Comparison of ENCODE assay signal across 26 mouse cellular contexts in the genomic region with DNA sequence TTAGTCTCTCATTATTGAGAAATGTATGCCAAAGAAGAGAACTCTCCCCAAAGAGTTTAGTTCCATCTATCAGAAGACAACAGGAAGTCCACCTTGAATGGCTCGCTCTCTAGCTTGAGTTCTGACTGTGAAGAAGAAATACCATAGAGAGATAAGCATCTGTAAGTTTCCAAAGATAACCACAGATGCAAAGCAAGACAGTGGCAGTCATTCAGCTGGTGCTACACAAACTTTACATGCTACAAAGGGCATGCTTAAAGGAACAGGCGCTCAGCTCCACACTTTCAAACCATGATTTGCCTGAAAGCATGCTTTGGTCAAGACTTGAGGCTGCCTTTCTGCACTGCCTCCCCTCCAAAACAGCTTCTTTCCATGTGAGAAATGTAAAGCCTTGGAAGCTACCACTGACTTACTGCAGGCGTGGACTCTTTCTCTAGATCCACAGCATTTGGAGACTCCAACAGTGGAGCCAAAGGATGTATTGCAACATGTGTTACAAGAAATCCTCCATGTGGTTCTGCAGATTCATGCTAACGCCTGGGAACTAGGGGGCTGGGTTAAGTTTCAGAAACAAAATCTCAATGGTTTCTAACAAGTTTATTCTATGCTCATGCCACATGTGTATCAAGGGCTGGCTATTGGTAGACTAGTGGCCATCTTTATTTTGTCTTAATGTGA.
DNase-seq lines count a peak whose midpoint lies in the region; ATAC-seq and TF ChIP-seq lines count a peak whose summit lies in the region.
"Had no signal": no experiment of that assay in that cellular context is flagged by ENCODE, and none has a peak within 500 bp of the region (broad histone marks: within the 10 kb centered on the region; RNA-seq: fewer than 3 reads in every experiment).

No protein-coding gene starts in this region.

- no peaks in the 10 kb centered on the region for H3K9me3 ChIP-seq in limb, embryonic 12.5 days
- H3K9me3 ChIP-seq in limb, embryonic 10.5 days (replicated peaks), result no peaks in the 10 kb centered on the region
- H3K9me3 ChIP-seq in G1E (replicated peaks), result no peaks in the 10 kb centered on the region
- H3K9me3 ChIP-seq: forebrain, embryonic 13.5 days; heart, embryonic 12.5 days; hindbrain, embryonic 12.5 days; megakaryocyte, embryonic 14.5 days had no signal

- H3K27me3 ChIP-seq in limb, embryonic 12.5 days, result no peaks in the 10 kb centered on the region
- no peaks in the 10 kb centered on the region for H3K27me3 ChIP-seq in limb, embryonic 10.5 days (ENCODE audit: low read depth, poor library complexity, severe bottlenecking)
- H3K27me3 ChIP-seq in G1E (ENCODE audit: insufficient read depth, low read length), result no peaks in the 10 kb centered on the region
- H3K27me3 ChIP-seq: forebrain, embryonic 13.5 days; heart, embryonic 12.5 days; hindbrain, embryonic 12.5 days; megakaryocyte, embryonic 14.5 days; Patski had no signal

- H3K36me3 ChIP-seq in limb, embryonic 12.5 days, result no peaks in the 10 kb centered on the region
- H3K36me3 ChIP-seq in limb, embryonic 10.5 days, result no peaks in the 10 kb centered on the region
- H3K36me3 ChIP-seq in G1E (replicated peaks), result no peaks in the 10 kb centered on the region
- H3K36me3 ChIP-seq: heart, embryonic 12.5 days; hindbrain, embryonic 12.5 days had no signal

- 84% methylated on average over 4 of the region's 4 CpGs for WGBS in limb, embryonic 12.5 days
- WGBS in limb, embryonic 10.5 days, result 87% methylated on average over 4 of the region's 4 CpGs

- no peak for ATAC-seq in limb, embryonic 12.5 days (ENCODE audit: insufficient number of reproducible peaks, insufficient read depth, low FRiP score, low TSS enrichment, low read depth)
- peak; percentile 46; the same call in 1 of the 2 replicates for ATAC-seq in G1E (ENCODE audit: extremely low read depth, insufficient number of reproducible peaks, low FRiP score, poor library complexity, severe bottlenecking)
- ATAC-seq: forebrain, embryonic 13.5 days; Patski had no signal

- TF ChIP-seq CTCF in G1E (IDR thresholded peaks at IDR 0.05; ENCODE audit: low read depth, low read length), result no peak

- 0 out of 2 replicates have a peak overlapping the region, but pooled peaks have one; percentile 17 for H3K27ac ChIP-seq in limb, embryonic 12.5 days
- no peak overlapping the region for H3K27ac ChIP-seq in limb, embryonic 10.5 days
- H3K27ac ChIP-seq: forebrain, embryonic 13.5 days; hindbrain, embryonic 12.5 days had no signal

- H3K9ac ChIP-seq in limb, embryonic 12.5 days (replicated peaks), result no peak overlapping the region
- H3K9ac ChIP-seq: forebrain, embryonic 13.5 days; heart, embryonic 12.5 days; hindbrain, embryonic 12.5 days had no signal

- 0 out of 2 replicates have a peak, but pooled peaks cover 3% of the 10 kb centered on the region for H3K4me1 ChIP-seq in limb, embryonic 12.5 days (replicated peaks)
- no peaks in the 10 kb centered on the region for H3K4me1 ChIP-seq in limb, embryonic 10.5 days
- peaks cover 5% of the 10 kb centered on the region; the same call in 1 of the 2 replicates for H3K4me1 ChIP-seq in G1E (ENCODE audit: insufficient read depth, low read depth, low read length)

- H3K4me2 ChIP-seq in limb, embryonic 12.5 days, result no peak overlapping the region
- H3K4me2 ChIP-seq: forebrain, embryonic 13.5 days; heart, embryonic 12.5 days; hindbrain, embryonic 12.5 days; liver, embryonic 11.5 days had no signal

- no peak for DNase-seq in limb, embryonic 10.5 days (ENCODE audit: low spot score)
- DNase-seq in 416B (ENCODE audit: low read depth) (peak; percentile 43), G1E (ENCODE audit: low spot score) (no peak)
- DNase-seq in induced T-regulatory cell, adult 2 months (ENCODE audit: low read depth), result peak; percentile 56
- DNase-seq in thymus, adult 18-20 months, result no peak
- DNase-seq in urinary bladder, postnatal 14 days (ENCODE audit: low spot score), result no peak
- DNase-seq in adrenal gland, postnatal 4 days (ENCODE audit: low spot score in 2 of 2), result no peak
- DNase-seq: adrenal gland, postnatal 14 days; cerebellum, adult 11 months; cerebellum, postnatal 14 days; gastrocnemius, postnatal 36 days; heart, postnatal 14 days; kidney, adult 9 months; kidney, postnatal 25 days; left cerebral cortex, postnatal 4 days; lung, adult 18-20 months; midbrain, embryonic 14.5 days; right cerebral cortex, postnatal 14 days had no signal

- no peak overlapping the region for H3K4me3 ChIP-seq in limb, embryonic 12.5 days (replicated peaks)
- H3K4me3 ChIP-seq in limb, embryonic 10.5 days, result no peak overlapping the region
- H3K4me3 ChIP-seq in G1E (ENCODE audit: low read depth, low read length), result no peak overlapping the region
- H3K4me3 ChIP-seq: erythroblast, embryonic 14.5 days; forebrain, embryonic 13.5 days; heart, embryonic 12.5 days; hindbrain, embryonic 12.5 days; megakaryocyte, embryonic 14.5 days had no signal

Comparison
In these comparisons a context has a peak if more than half of its experiments do, and no peak if none do; other contexts are left out.
1. DNase-seq: peak in 416B (single experiment) and induced T-regulatory cell, adult 2 months (single experiment); none in limb, embryonic 10.5 days (single experiment), G1E (single experiment), thymus, adult 18-20 months (0 of 2), urinary bladder, postnatal 14 days (single experiment) and adrenal gland, postnatal 4 days (0 of 2).